Mouse (Mus musculus) intestine, embryonic 14.5 days (tissue): ENCODE results near the gene Bcl7c. TPM values are rescaled to one million over a fixed set of nuclear protein-coding genes. Genes with fewer than 3 reads are reported as not detected.

Source experiments
- ATAC-seq: fragments of 200-750 bp; cut with Nextera tagmentation; replicated peaks from 2 replicates; pipeline ENCODE4 v1.8.0; 2017; ENCODE audit warnings: low read depth, moderate number of reproducible peaks, moderate TSS enrichment, moderate library complexity; ENCODE audit not compliant: low FRiP score, low TSS enrichment
- DNase-seq: peaks from one replicate; pipeline ENCODE4 v3.0.0-alpha.2; 2018; ENCODE audit warnings: low spot score
- H3K27ac ChIP-seq: fragments of 300-500 bp; sonication (generic); 2 replicates; pipeline ENCODE4 v1.5.1; 2014; ENCODE audit warnings: low read depth, mild to moderate bottlenecking, control low read depth
- H3K27me3 ChIP-seq: fragments of 300-500 bp; sonication (generic); replicated peaks from 2 replicates; pipeline ENCODE4 v1.6.1; 2014; ENCODE audit warnings: low read length, control low read depth; ENCODE audit not compliant: control insufficient read depth, insufficient read depth
- H3K36me3 ChIP-seq: fragments of 300-500 bp; sonication (generic); 2 replicates; pipeline ENCODE4 v1.6.1; 2014; ENCODE audit warnings: low read length, control low read depth; ENCODE audit not compliant: control insufficient read depth, insufficient read depth
- H3K4me1 ChIP-seq: fragments of 300-500 bp; sonication (generic); replicated peaks from 2 replicates; pipeline ENCODE4 v1.6.1; 2014; ENCODE audit warnings: low read length, control low read depth, mixed read lengths; ENCODE audit not compliant: control insufficient read depth, insufficient read depth
- H3K4me2 ChIP-seq: fragments of 300-500 bp; sonication (generic); 2 replicates; pipeline ENCODE4 v1.6.1; 2014; ENCODE audit warnings: low read length
- H3K4me3 ChIP-seq: fragments of 300-500 bp; sonication (generic); 2 replicates; pipeline ENCODE4 v1.5.1; 2014; ENCODE audit warnings: low read depth, low read length, control low read depth, mixed read lengths
- H3K9ac ChIP-seq: fragments of 300-500 bp; sonication (generic); 2 replicates; pipeline ENCODE4 v1.6.1; 2014; ENCODE audit warnings: mild to moderate bottlenecking, low read length
- H3K9me3 ChIP-seq: fragments of 300-500 bp; sonication (generic); 2 replicates; pipeline ENCODE4 v1.6.1; 2016; ENCODE audit warnings: low read length, control low read depth; ENCODE audit not compliant: control insufficient read depth
- WGBS: fragments of 180-500 bp; shearing (Covaris S2); extraction: QIAGEN DNeasy Blood & Tissue Kit; methylation state at CpG from one replicate; pipeline ENCODE4 v1.1.7; 2014; 5-methylcytosine and 5-hydroxymethylcytosine counted together
- polyA plus RNA-seq: library from polyadenylated mRNA; unstranded; fragments of >200 nt; fragmentation: Nextera tagmentation; extraction: Ambion mirVana; gene quantifications from 2 replicates; pipeline ENCODE4 v1.2.1, GENCODE M21; 2014

Bcl7c gene
- polyA plus RNA-seq, 1 experiment from 2014 or later: 56.4 TPM

- Histone ChIP-seq H3K9me3 (no peaks in the 10 kb centered on the region), H3K27me3 (no peaks in the 10 kb centered on the region), H3K4me2 (peak overlapping the region; percentile 73), H3K4me1 (peaks cover 35% of the 10 kb centered on the region), H3K9ac (peak overlapping the region; percentile 83; the same call in 1 of the 2 replicates), H3K4me3 (peak overlapping the region; percentile 63), H3K36me3 (peaks cover 23% of the 10 kb centered on the region), H3K27ac (peak overlapping the region; percentile 98; the same call in 1 of the 2 replicates)
- WGBS: 67% methylated on average over 5 of the region's 5 CpGs
- no peak for ATAC-seq
- no peak for DNase-seq
Measured at GRCm38 (mm10) chr7:127709261-127709979, 687 bp upstream of the Bcl7c start.

GRCm38 (mm10) chr7:127707957-127708206, 851 bp downstream of the Bcl7c start:
- ATAC-seq (no peak), DNase-seq (no peak)
- 1% methylated on average over 5 of the region's 5 CpGs for WGBS
- Histone ChIP-seq H3K9me3 (no peaks in the 10 kb centered on the region), H3K9ac (peak overlapping the region; percentile 83), H3K27me3 (no peaks in the 10 kb centered on the region), H3K4me1 (peaks cover 28% of the 10 kb centered on the region), H3K27ac (peak overlapping the region; percentile 98), H3K4me2 (peak overlapping the region; percentile 73), H3K36me3 (peaks cover 39% of the 10 kb centered on the region), H3K4me3 (peak overlapping the region; percentile 63)

GRCm38 (mm10) chr7:127707045-127707956, 1.4 kb downstream of the Bcl7c start:
- peak overlapping the region; percentile 63 for H3K4me3 ChIP-seq
- no peaks in the 10 kb centered on the region for H3K9me3 ChIP-seq
- H3K36me3 ChIP-seq: peaks cover 42% of the 10 kb centered on the region
- no peaks in the 10 kb centered on the region for H3K27me3 ChIP-seq
- H3K27ac ChIP-seq: peak overlapping the region; percentile 98
- DNase-seq: no peak
- peak overlapping the region; percentile 83 for H3K9ac ChIP-seq
- H3K4me2 ChIP-seq: peak overlapping the region; percentile 73
- peak; percentile 5; the same call in 1 of the 2 replicates for ATAC-seq
- H3K4me1 ChIP-seq: peaks cover 27% of the 10 kb centered on the region
- WGBS: 25% methylated on average over 22 of the region's 22 CpGs

DNA sequence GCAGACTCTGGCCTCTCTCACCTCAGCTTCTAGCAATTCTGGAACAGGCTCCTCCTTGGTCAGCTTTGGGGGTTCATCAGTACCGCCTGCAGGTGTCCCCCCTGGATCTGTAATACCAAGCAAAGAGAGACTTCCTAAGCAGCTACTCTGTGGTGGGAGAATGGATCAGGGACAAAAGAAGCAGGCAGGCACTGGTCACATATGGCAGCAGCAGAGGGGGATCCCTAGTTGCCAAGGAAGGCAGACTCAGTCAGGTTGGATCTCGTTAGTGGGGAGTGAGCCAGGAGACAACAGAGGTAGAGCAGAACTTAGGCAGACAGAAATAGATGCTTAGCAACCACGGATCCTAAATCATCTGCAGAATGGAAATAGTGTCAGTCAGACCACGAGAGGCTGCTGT, 3.0 kb downstream of the Bcl7c start:
- no peak overlapping the region for H3K4me3 ChIP-seq
- whole genome bisulfite sequencing: 66% methylated on average over 4 of the region's 4 CpGs

DNA sequence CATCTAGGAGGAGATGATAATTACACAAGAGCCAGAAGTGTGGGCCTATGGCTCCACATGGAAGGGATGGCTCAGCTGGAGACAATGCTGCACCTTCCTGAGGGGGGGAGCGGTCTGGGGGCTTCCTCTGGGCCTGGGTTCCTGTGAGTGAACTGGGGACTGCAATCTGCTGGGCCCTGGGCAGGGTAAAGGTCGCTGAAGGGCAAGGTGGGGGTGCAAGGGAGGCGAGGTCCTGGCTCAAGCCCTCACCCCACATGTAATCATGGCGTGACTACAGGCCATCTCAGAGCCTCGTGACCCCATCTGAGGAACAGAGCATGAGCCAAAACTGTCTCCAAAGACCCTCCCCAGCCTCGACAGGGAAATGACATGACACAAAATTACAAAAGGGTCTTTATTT, 4.1 kb downstream of the Bcl7c start:
- no peak overlapping the region for H3K9ac ChIP-seq
- H3K27me3 ChIP-seq: no peaks in the 10 kb centered on the region
- H3K4me3 ChIP-seq: no peak overlapping the region
- H3K36me3 ChIP-seq: peaks cover 59% of the 10 kb centered on the region
- peaks cover 19% of the 10 kb centered on the region for H3K4me1 ChIP-seq
- 80% methylated on average over 6 of the region's 6 CpGs for WGBS
- no peaks in the 10 kb centered on the region for H3K9me3 ChIP-seq
- ATAC-seq (no peak), DNase-seq (no peak)
- H3K27ac ChIP-seq: no peak overlapping the region
- H3K4me2 ChIP-seq: no peak overlapping the region

More for the DNA sequence above, 3.0 kb downstream of the Bcl7c start:
- Histone ChIP-seq H3K9me3 (no peaks in the 10 kb centered on the region), H3K36me3 (peaks cover 48% of the 10 kb centered on the region), H3K27ac (no peak overlapping the region), H3K27me3 (no peaks in the 10 kb centered on the region), H3K4me1 (peaks cover 19% of the 10 kb centered on the region), H3K9ac (no peak overlapping the region), H3K4me2 (no peak overlapping the region)
- no peak for ATAC-seq
- DNase-seq: no peak

- Histone ChIP-seq H3K9ac (no peak overlapping the region), H3K4me2 (no peak overlapping the region), H3K4me1 (peaks cover 16% of the 10 kb centered on the region), H3K27ac (no peak overlapping the region), H3K9me3 (no peaks in the 10 kb centered on the region), H3K36me3 (peaks cover 64% of the 10 kb centered on the region), H3K4me3 (no peak overlapping the region), H3K27me3 (no peaks in the 10 kb centered on the region)
- no peak for ATAC-seq
- 90% methylated on average over 8 of the region's 8 CpGs for whole genome bisulfite sequencing
- DNase-seq: no peak
Measured at GRCm38 (mm10) chr7:127703561-127704178, 5.1 kb downstream of the Bcl7c start.

- no peak for DNase-seq
- H3K27ac ChIP-seq: no peak overlapping the region
- WGBS: 80% methylated on average over 3 of the region's 3 CpGs
- no peaks in the 10 kb centered on the region for H3K4me1 ChIP-seq
- H3K4me3 ChIP-seq: no peak overlapping the region
- H3K36me3 ChIP-seq: peaks cover 53% of the 10 kb centered on the region
- no peak overlapping the region for H3K4me2 ChIP-seq
- H3K9me3 ChIP-seq: no peaks in the 10 kb centered on the region
- no peaks in the 10 kb centered on the region for H3K27me3 ChIP-seq
- no peak for ATAC-seq
- no peak overlapping the region for H3K9ac ChIP-seq
Measured at GRCm38 (mm10) chr7:127700712-127701331, 7.9 kb downstream of the Bcl7c start.

DNA sequence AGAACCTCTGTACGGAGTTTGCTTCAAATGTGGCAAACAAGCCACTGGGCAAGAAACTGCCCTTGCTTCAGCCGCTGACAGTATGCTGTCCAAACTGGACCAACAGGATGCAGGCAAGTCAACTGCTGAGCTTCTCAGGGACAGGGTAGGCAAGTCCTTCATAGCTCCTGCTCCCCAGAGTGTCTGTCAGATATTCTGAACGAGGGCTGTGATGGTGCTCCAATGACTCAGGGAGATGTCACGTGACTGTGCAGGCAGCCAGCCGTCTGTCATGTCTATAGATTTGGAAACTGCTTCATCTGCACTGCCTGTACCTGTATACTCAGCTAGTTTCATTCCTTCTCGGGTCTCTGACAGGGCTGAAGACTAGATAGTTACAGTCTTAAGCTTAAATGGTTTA, 9.7 kb downstream of the Bcl7c start:
- no peaks in the 10 kb centered on the region for H3K4me1 ChIP-seq
- no peaks in the 10 kb centered on the region for H3K27me3 ChIP-seq
- DNase-seq (no peak), ATAC-seq (no peak)
- no peak overlapping the region for H3K4me2 ChIP-seq
- H3K9ac ChIP-seq: no peak overlapping the region
- no peak overlapping the region for H3K4me3 ChIP-seq
- no peak overlapping the region for H3K27ac ChIP-seq
- 80% methylated on average over 6 of the region's 6 CpGs for WGBS
- no peaks in the 10 kb centered on the region for H3K9me3 ChIP-seq
- H3K36me3 ChIP-seq: peaks cover 36% of the 10 kb centered on the region
